Mouse (Mus musculus): ENCODE results near the gene Gda. TPM values are rescaled to one million over a fixed set of nuclear protein-coding genes. Genes with fewer than 3 reads are reported as not detected.

Gda gene
- polyA plus RNA-seq, 1 experiment from 2014 or later, result 0.08 TPM

DNA sequence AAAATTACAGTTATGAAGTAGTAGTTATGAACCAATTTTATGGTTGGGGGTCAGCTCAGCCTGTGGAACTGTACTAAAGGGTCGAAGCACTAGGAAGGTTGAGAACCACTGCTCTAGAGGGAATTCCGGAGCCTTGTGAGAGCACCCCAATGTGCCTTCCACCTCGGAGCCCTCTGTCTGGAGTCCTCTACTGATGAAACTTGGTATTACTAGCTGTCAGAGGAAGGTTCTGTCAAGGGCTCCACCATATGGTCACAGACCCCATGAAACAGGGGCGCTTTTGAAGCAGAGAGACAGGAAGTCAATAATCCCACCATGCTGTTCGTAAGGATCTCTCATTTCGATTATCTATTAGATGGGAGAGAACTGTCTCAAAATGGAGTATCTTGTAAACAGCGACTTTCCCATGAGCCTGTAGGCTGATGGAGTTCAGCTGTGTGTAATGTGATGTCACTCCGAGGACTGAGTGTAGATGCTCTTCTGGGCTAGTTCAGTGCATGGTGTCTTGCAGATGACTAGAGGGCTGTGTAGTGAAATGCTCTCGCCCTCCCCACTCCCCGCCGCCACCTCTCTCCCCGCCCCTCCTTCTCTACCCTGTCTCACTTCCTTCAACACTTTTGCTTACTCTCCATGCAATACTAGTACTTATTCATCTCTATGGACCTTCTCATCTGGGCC, 100.7 kb downstream of the Gda start:
- H3K27me3 ChIP-seq (ENCODE audit: control insufficient read depth, insufficient read depth, low read length), result no peaks in the 10 kb centered on the region
- H3K36me3 ChIP-seq (ENCODE audit: control insufficient read depth, insufficient read depth, low read length), result no peaks in the 10 kb centered on the region
- no peaks in the 10 kb centered on the region for H3K4me1 ChIP-seq (ENCODE audit: control insufficient read depth in 2 of 2, insufficient read depth in 2 of 2, low read length in 2 of 2)
- no peak overlapping the region for H3K27ac ChIP-seq (replicated peaks in 1 of 2; ENCODE audit: control insufficient read depth in 1 of 2, insufficient read depth in 1 of 2, low read depth in 2 of 2, low read length in 2 of 2)
- no peak overlapping the region for H3K4me2 ChIP-seq (ENCODE audit: low read length)
- H3K4me3 ChIP-seq (ENCODE audit: control insufficient read depth in 1 of 2, insufficient read depth in 1 of 2, low read depth in 1 of 2, low read length in 2 of 2), result no peak overlapping the region
- H3K9me3 ChIP-seq (ENCODE audit: control insufficient read depth, low read length), result no peaks in the 10 kb centered on the region
- no peak overlapping the region for H3K9ac ChIP-seq (ENCODE audit: low read length)
- 73% methylated on average over 12 of the region's 12 CpGs for WGBS
- no peak for ATAC-seq (ENCODE audit: insufficient number of reproducible peaks, insufficient read depth, low FRiP score, low read depth)

DNA sequence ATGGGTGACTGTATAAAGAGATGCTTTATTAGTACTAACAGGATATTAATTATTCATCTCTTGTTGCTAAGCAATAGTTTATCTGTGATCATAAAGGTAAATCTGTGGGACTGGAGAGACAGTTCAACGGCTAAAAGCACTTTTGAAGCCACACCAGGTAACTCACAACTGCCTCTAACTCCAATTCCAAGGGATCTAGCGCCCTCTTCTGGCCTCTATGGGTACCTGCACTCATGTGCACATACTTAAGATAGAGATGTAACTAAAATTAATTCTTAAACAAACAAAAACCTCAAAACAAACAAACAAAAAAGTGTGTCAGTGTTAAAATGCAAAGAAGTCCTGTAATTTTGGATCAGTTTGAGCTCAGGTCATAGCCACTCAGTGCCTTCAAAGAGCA, 101.9 kb downstream of the Gda start:
- WGBS, result 47% methylated on average over 2 of the region's 2 CpGs
- Histone ChIP-seq H3K9ac (ENCODE audit: low read length) (no peak overlapping the region), H3K9me3 (ENCODE audit: control insufficient read depth, low read length) (no peaks in the 10 kb centered on the region)

DNA sequence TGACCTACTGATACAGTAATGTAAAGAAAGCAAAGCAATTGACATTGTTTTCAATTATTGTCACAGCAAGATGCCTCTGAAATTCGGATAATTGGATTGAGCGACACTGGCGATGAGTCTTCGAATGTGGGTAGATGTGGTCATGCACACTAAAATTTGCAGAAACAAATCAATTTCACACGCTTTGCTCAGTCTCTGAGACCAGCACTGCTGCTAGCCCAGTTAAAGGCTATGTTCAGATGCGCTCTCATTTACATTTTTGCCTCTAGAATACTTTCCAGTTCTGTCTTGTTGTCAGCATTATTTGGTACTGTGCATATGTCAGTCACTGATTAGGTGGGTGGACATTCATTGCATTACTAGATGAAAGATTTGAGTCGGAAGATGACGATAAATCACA, 102.5 kb downstream of the Gda start:
- Histone ChIP-seq H3K36me3 (ENCODE audit: control insufficient read depth, insufficient read depth, low read length) (no peaks in the 10 kb centered on the region), H3K4me1 (ENCODE audit: control insufficient read depth in 2 of 2, insufficient read depth in 2 of 2, low read length in 2 of 2) (no peaks in the 10 kb centered on the region), H3K27ac (replicated peaks in 1 of 2; ENCODE audit: control insufficient read depth in 1 of 2, insufficient read depth in 1 of 2, low read depth in 2 of 2, low read length in 2 of 2) (no peak overlapping the region), H3K9ac (ENCODE audit: low read length) (no peak overlapping the region), H3K9me3 (ENCODE audit: control insufficient read depth, low read length) (no peaks in the 10 kb centered on the region), H3K4me2 (ENCODE audit: low read length) (no peak overlapping the region), H3K4me3 (ENCODE audit: control insufficient read depth in 1 of 2, insufficient read depth in 1 of 2, low read depth in 1 of 2, low read length in 2 of 2) (no peak overlapping the region), H3K27me3 (ENCODE audit: control insufficient read depth, insufficient read depth, low read length) (no peaks in the 10 kb centered on the region)
- no peak for ATAC-seq (ENCODE audit: insufficient number of reproducible peaks, insufficient read depth, low FRiP score, low read depth)
- WGBS, result 89% methylated on average over 8 of the region's 8 CpGs

More for the DNA sequence above, 101.9 kb downstream of the Gda start:
- no peaks in the 10 kb centered on the region for H3K27me3 ChIP-seq (ENCODE audit: control insufficient read depth, insufficient read depth, low read length)
- ATAC-seq (ENCODE audit: insufficient number of reproducible peaks, insufficient read depth, low FRiP score, low read depth), result no peak
- H3K36me3 ChIP-seq (ENCODE audit: control insufficient read depth, insufficient read depth, low read length), result no peaks in the 10 kb centered on the region
- H3K4me3 ChIP-seq (ENCODE audit: control insufficient read depth in 1 of 2, insufficient read depth in 1 of 2, low read depth in 1 of 2, low read length in 2 of 2), result no peak overlapping the region
- H3K27ac ChIP-seq (replicated peaks in 1 of 2; ENCODE audit: control insufficient read depth in 1 of 2, insufficient read depth in 1 of 2, low read depth in 2 of 2, low read length in 2 of 2), result no peak overlapping the region
- no peak overlapping the region for H3K4me2 ChIP-seq (ENCODE audit: low read length)
- H3K4me1 ChIP-seq (ENCODE audit: control insufficient read depth in 2 of 2, insufficient read depth in 2 of 2, low read length in 2 of 2), result no peaks in the 10 kb centered on the region

DNA sequence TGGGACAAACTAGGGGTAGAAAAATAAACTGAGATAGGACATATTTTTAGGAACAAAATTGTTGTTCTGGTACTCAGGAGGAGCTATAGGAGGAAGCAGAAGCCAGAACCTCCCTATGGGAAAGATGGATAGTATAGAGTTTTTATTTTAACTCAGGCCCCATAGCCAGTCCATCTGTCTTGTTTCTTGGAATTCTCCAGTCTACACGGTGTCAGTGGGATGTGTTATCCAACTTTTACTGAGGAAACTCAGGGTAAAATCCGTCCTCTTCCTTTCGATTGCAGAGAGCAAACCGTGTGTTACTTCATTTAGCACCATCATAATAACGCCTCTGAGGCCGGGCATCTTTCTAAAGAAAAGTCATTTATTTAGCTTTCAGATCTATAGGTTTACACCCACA, 104.1 kb downstream of the Gda start:
- no peak for ATAC-seq (ENCODE audit: insufficient number of reproducible peaks, insufficient read depth, low FRiP score, low read depth)
- H3K4me1 ChIP-seq (ENCODE audit: control insufficient read depth in 2 of 2, insufficient read depth in 2 of 2, low read length in 2 of 2), result no peaks in the 10 kb centered on the region
- no peaks in the 10 kb centered on the region for H3K9me3 ChIP-seq (ENCODE audit: control insufficient read depth, low read length)
- H3K27me3 ChIP-seq (ENCODE audit: control insufficient read depth, insufficient read depth, low read length), result no peaks in the 10 kb centered on the region
- H3K27ac ChIP-seq (replicated peaks in 1 of 2; ENCODE audit: control insufficient read depth in 1 of 2, insufficient read depth in 1 of 2, low read depth in 2 of 2, low read length in 2 of 2), result no peak overlapping the region
- no peak overlapping the region for H3K4me2 ChIP-seq (ENCODE audit: low read length)
- H3K9ac ChIP-seq (ENCODE audit: low read length), result no peak overlapping the region
- no peaks in the 10 kb centered on the region for H3K36me3 ChIP-seq (ENCODE audit: control insufficient read depth, insufficient read depth, low read length)
- 77% methylated on average over 6 of the region's 6 CpGs for WGBS
- no peak overlapping the region for H3K4me3 ChIP-seq (ENCODE audit: control insufficient read depth in 1 of 2, insufficient read depth in 1 of 2, low read depth in 1 of 2, low read length in 2 of 2)

DNA sequence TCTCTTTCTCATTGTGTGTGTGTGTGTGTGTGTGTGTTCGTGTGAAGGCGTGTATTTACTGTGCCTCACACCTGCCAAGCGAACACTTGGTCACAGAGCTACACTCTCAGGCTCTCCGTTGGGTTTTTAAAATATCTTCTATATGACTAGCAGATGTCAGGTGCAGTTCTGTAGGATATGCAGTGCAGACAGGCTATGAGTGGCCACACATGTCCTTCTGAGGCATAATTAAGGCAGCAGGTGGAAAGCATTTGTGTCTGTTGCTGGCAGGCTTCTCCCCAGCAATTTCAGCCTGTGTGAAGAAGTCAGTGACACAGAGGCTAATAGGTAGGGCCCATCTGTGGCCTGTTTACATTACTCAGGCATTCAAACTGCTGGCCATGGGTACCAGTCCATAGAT, 104.7 kb downstream of the Gda start:
- H3K36me3 ChIP-seq (ENCODE audit: control insufficient read depth, insufficient read depth, low read length), result no peaks in the 10 kb centered on the region
- no peak overlapping the region for H3K9ac ChIP-seq (ENCODE audit: low read length)
- no peak overlapping the region for H3K27ac ChIP-seq (replicated peaks in 1 of 2; ENCODE audit: control insufficient read depth in 1 of 2, insufficient read depth in 1 of 2, low read depth in 2 of 2, low read length in 2 of 2)
- 80% methylated on average over 4 of the region's 4 CpGs for WGBS
- H3K9me3 ChIP-seq (ENCODE audit: control insufficient read depth, low read length), result no peaks in the 10 kb centered on the region
- no peaks in the 10 kb centered on the region for H3K4me1 ChIP-seq (ENCODE audit: control insufficient read depth in 2 of 2, insufficient read depth in 2 of 2, low read length in 2 of 2)
- no peaks in the 10 kb centered on the region for H3K27me3 ChIP-seq (ENCODE audit: control insufficient read depth, insufficient read depth, low read length)
- no peak overlapping the region for H3K4me3 ChIP-seq (ENCODE audit: control insufficient read depth in 1 of 2, insufficient read depth in 1 of 2, low read depth in 1 of 2, low read length in 2 of 2)
- H3K4me2 ChIP-seq (ENCODE audit: low read length), result no peak overlapping the region
- ATAC-seq (ENCODE audit: insufficient number of reproducible peaks, insufficient read depth, low FRiP score, low read depth), result no peak

DNA sequence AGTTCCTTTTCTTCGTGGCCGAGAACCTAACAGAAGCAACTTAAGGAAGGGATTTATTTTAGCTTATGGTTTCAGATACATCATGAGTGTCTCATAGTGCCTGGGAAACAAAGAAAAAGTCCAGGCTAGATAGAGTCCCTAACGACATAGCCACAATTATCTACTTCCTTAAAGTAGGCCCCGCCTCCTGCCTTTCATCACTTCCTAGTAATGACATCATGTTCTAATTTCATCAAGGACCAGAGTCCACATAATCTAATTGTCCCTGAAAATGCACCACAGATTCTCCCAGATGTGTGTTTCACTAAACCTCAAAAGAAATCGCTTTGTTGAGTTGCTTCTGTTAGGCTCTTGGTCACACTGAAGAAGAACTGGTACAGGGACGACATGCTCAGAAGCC, 115.5 kb downstream of the Gda start:
- H3K9me3 ChIP-seq (ENCODE audit: control insufficient read depth, low read length), result no peaks in the 10 kb centered on the region
- H3K9ac ChIP-seq (ENCODE audit: low read length), result no peak overlapping the region
- 81% methylated on average over 6 of the region's 6 CpGs for WGBS
- no peak overlapping the region for H3K27ac ChIP-seq (replicated peaks in 1 of 2; ENCODE audit: control insufficient read depth in 1 of 2, insufficient read depth in 1 of 2, low read depth in 2 of 2, low read length in 2 of 2)
- no peaks in the 10 kb centered on the region for H3K36me3 ChIP-seq (ENCODE audit: control insufficient read depth, insufficient read depth, low read length)
- no peak overlapping the region for H3K4me3 ChIP-seq (ENCODE audit: control insufficient read depth in 1 of 2, insufficient read depth in 1 of 2, low read depth in 1 of 2, low read length in 2 of 2)
- no peaks in the 10 kb centered on the region for H3K4me1 ChIP-seq (ENCODE audit: control insufficient read depth in 2 of 2, insufficient read depth in 2 of 2, low read length in 2 of 2)
- ATAC-seq (ENCODE audit: insufficient number of reproducible peaks, insufficient read depth, low FRiP score, low read depth), result no peak
- H3K4me2 ChIP-seq (ENCODE audit: low read length), result no peak overlapping the region
- no peaks in the 10 kb centered on the region for H3K27me3 ChIP-seq (ENCODE audit: control insufficient read depth, insufficient read depth, low read length)

DNA sequence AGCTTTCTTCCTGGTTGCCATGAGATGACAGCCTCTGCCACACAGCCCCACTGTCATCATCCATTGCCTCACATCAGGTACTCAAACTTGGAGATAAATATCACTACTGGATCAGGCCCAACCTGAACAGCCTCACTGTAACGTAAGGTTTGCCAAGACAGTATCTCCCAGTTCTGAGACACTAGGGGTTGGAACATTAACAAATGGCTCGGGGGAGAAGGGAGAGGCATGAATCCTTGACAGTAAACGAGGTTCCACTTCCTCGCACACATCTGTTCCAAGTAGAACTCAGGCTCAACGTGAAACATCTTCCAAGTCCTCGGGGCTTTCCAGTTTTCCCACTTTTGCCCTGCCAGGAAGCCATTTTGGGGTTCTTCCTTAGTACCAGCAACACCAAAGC, 123.6 kb downstream of the Gda start:
- 78% methylated on average over 6 of the region's 6 CpGs for WGBS
- no peak for ATAC-seq (ENCODE audit: insufficient number of reproducible peaks, insufficient read depth, low FRiP score, low read depth)
- Histone ChIP-seq H3K36me3 (ENCODE audit: control insufficient read depth, insufficient read depth, low read length) (no peaks in the 10 kb centered on the region), H3K9ac (ENCODE audit: low read length) (no peak overlapping the region), H3K4me1 (ENCODE audit: control insufficient read depth in 2 of 2, insufficient read depth in 2 of 2, low read length in 2 of 2) (no peaks in the 10 kb centered on the region), H3K27ac (replicated peaks in 1 of 2; ENCODE audit: control insufficient read depth in 1 of 2, insufficient read depth in 1 of 2, low read depth in 2 of 2, low read length in 2 of 2) (no peak overlapping the region), H3K27me3 (ENCODE audit: control insufficient read depth, insufficient read depth, low read length) (no peaks in the 10 kb centered on the region), H3K4me2 (ENCODE audit: low read length) (no peak overlapping the region), H3K9me3 (ENCODE audit: control insufficient read depth, low read length) (no peaks in the 10 kb centered on the region), H3K4me3 (ENCODE audit: control insufficient read depth in 1 of 2, insufficient read depth in 1 of 2, low read depth in 1 of 2, low read length in 2 of 2) (no peak overlapping the region)

DNA sequence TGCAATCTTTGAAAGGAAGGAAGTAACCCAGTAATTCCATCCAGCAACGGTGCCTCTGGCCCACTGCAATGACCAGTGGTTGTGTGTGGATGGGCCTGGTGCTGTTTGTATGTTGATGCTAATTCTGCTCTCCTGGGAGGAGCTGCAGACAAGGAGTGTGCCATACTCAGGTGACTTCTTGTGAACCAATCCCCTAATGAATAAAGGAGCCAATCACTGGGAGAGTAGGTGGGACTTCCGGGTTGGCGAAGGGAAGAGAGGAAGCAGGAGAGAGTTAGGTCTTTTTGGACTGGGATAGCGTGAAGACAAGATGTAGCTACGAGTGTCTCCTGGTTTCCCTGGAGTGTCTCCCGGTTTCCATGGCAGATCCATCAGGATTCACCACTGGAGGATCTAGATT, 126.6 kb downstream of the Gda start:
- Histone ChIP-seq H3K27ac (replicated peaks in 1 of 2; ENCODE audit: control insufficient read depth in 1 of 2, insufficient read depth in 1 of 2, low read depth in 2 of 2, low read length in 2 of 2) (no peak overlapping the region), H3K9ac (ENCODE audit: low read length) (no peak overlapping the region), H3K4me1 (ENCODE audit: control insufficient read depth in 2 of 2, insufficient read depth in 2 of 2, low read length in 2 of 2) (no peaks in the 10 kb centered on the region), H3K9me3 (ENCODE audit: control insufficient read depth, low read length) (no peaks in the 10 kb centered on the region), H3K4me2 (ENCODE audit: low read length) (no peak overlapping the region), H3K36me3 (ENCODE audit: control insufficient read depth, insufficient read depth, low read length) (no peaks in the 10 kb centered on the region), H3K4me3 (ENCODE audit: control insufficient read depth in 1 of 2, insufficient read depth in 1 of 2, low read depth in 1 of 2, low read length in 2 of 2) (no peak overlapping the region), H3K27me3 (ENCODE audit: control insufficient read depth, insufficient read depth, low read length) (no peaks in the 10 kb centered on the region)
- ATAC-seq (ENCODE audit: insufficient number of reproducible peaks, insufficient read depth, low FRiP score, low read depth), result no peak
- 89% methylated on average over 6 of the region's 6 CpGs for WGBS

All from heart, embryonic 14.5 days (tissue).